Mouse (Mus musculus) heart, adult 2 months (tissue): ENCODE measurements at regions not wholly inside any gene's neighbourhood (a gene's known extent, or its start where the extent isn't known, plus 50 kb on each side); places are given as distances from the start of the nearest gene placed in this dataset.

Source experiments
- DNase-seq, 2 experiments: peaks; one replicate each; pipeline ENCODE4 v3.0.0; 2021
- H3K27ac ChIP-seq: fragments of 200-600 bp; 2 replicates; pipeline ENCODE4 v1.8.1; 2022
- H3K27me3 ChIP-seq: fragments of 200-500 bp; 2 replicates; pipeline ENCODE4 v1.6.1; 2012; ENCODE audit warnings: mild to moderate bottlenecking, low read length, inconsistent platforms, mixed read lengths; ENCODE audit not compliant: control insufficient read depth, insufficient read depth
- H3K36me3 ChIP-seq: fragments of 200-500 bp; 2 replicates; pipeline ENCODE4 v1.6.1; 2012; ENCODE audit warnings: low read length, inconsistent platforms; ENCODE audit not compliant: control insufficient read depth, insufficient read depth
- H3K4me1 ChIP-seq: fragments of 200-500 bp; 2 replicates; pipeline ENCODE4 v1.6.1; 2011; ENCODE audit warnings: low read length; ENCODE audit not compliant: control insufficient read depth, insufficient read depth
- H3K4me3 ChIP-seq: fragments of 200-600 bp; 2 replicates; pipeline ENCODE4 v1.8.1; 2022
- H3K79me2 ChIP-seq: fragments of 200-500 bp; replicated peaks from 2 replicates; pipeline ENCODE4 v1.6.1; 2012; ENCODE audit warnings: mild to moderate bottlenecking, inconsistent platforms, low read length, moderate library complexity, mixed read lengths; ENCODE audit not compliant: control insufficient read depth, insufficient read depth
- H3K9ac ChIP-seq: fragments of 200-500 bp; 2 replicates; pipeline ENCODE4 v1.6.1; 2012; ENCODE audit warnings: low read depth, mild to moderate bottlenecking, control low read depth, inconsistent platforms, low read length, mixed read lengths
- CTCF ChIP-seq: fragments of 200-600 bp; IDR thresholded peaks from 2 replicates; pipeline ENCODE4 v1.8.1; 2022; ENCODE audit warnings: antibody characterized with exemption, mild to moderate bottlenecking, moderate library complexity
- EP300 ChIP-seq: fragments of 200-500 bp; IDR thresholded peaks from 2 replicates; pipeline ENCODE4 v1.6.1; 2011; ENCODE audit warnings: low read depth, low read length, control low read depth; ENCODE audit not compliant: insufficient read depth
- POLR2A ChIP-seq: fragments of 200-500 bp; IDR thresholded peaks from 2 replicates; pipeline ENCODE4 v1.6.1; 2011; ENCODE audit warnings: mild to moderate bottlenecking, low read depth, low read length, control low read depth; ENCODE audit not compliant: insufficient read depth
- WGBS: fragments of 180-500 bp; shearing (Covaris S2); methylation state at CpG from one replicate; pipeline ENCODE4 v1.1.7; 2018; 5-methylcytosine and 5-hydroxymethylcytosine counted together
- intact Hi-C: fragments of 180-260 bp; cut with DNase I; formaldehyde crosslinking; loops from one replicate; pipeline ENCODE4 v1.15.1; 2025

- 51% methylated on average over 14 of the region's 14 CpGs for WGBS
- Histone ChIP-seq H3K79me2 (no peaks in the 10 kb centered on the region), H3K4me1 (no peaks in the 10 kb centered on the region), H3K27ac (no peak overlapping the region), H3K4me3 (no peak overlapping the region), H3K27me3 (no peaks in the 10 kb centered on the region), H3K36me3 (no peaks in the 10 kb centered on the region), H3K9ac (no peak overlapping the region)
- TF ChIP-seq EP300 (no peak), CTCF (no peak), POLR2A (no peak)
- intact Hi-C loops: no loop called here
- no peak for DNase-seq
Measured at GRCm38 (mm10) chr5:111836668-111837234, 103.0 kb downstream of the Gm26897 start.

GRCm38 (mm10) chr5:111842461-111842860 is 108.7 kb downstream of the Gm26897 start:
- Histone ChIP-seq H3K4me1 (no peaks in the 10 kb centered on the region), H3K9ac (no peak overlapping the region), H3K79me2 (no peaks in the 10 kb centered on the region), H3K27ac (no peak overlapping the region), H3K36me3 (no peaks in the 10 kb centered on the region), H3K27me3 (no peaks in the 10 kb centered on the region), H3K4me3 (no peak overlapping the region)
- no peak for TF ChIP-seq POLR2A
- TF ChIP-seq CTCF: no peak
- no peak for TF ChIP-seq EP300
- intact Hi-C loops: no loop called here
- no peak for DNase-seq
- WGBS: 47% methylated on average over 17 of the region's 17 CpGs

- H3K4me1 ChIP-seq: no peaks in the 10 kb centered on the region
- TF ChIP-seq CTCF (no peak), EP300 (no peak), POLR2A (no peak)
- H3K27ac ChIP-seq: no peak overlapping the region
- no peak overlapping the region for H3K4me3 ChIP-seq
- H3K27me3 ChIP-seq: no peaks in the 10 kb centered on the region
- H3K79me2 ChIP-seq: no peaks in the 10 kb centered on the region
- intact Hi-C loops: no loop called here
- H3K9ac ChIP-seq: no peak overlapping the region
- H3K36me3 ChIP-seq: no peaks in the 10 kb centered on the region
- DNase-seq: no peak
- 40% methylated on average over 17 of the region's 17 CpGs for WGBS
Measured at GRCm38 (mm10) chr5:111843622-111844239, 110.0 kb downstream of the Gm26897 start.

DNA sequence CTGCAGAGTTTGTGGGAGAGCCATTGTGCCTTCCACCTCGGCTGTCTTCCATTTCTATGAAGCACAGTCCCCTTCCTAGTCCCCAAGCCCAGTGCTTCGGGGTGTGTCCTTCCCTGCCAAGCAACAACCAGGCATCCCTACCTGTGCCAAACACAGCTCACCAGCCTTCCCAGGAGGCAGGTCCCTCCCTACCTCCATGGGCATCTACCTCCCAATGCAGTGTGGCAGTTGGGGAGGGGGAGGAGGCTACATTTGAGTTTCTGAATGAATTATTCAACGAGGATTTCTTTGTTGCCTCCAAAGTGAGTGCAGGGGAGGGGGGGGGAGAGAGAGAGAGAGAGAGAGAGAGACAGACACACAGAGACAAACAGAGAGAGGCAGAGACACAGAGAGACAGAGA is 110.8 kb downstream of the Gm26897 start:
- DNase-seq: no peak
- Histone ChIP-seq H3K27me3 (no peaks in the 10 kb centered on the region), H3K9ac (no peak overlapping the region), H3K4me3 (no peak overlapping the region), H3K79me2 (no peaks in the 10 kb centered on the region), H3K27ac (no peak overlapping the region), H3K36me3 (no peaks in the 10 kb centered on the region), H3K4me1 (no peaks in the 10 kb centered on the region)
- 58% methylated on average over 3 of the region's 3 CpGs for WGBS
- TF ChIP-seq CTCF (no peak), EP300 (no peak), POLR2A (no peak)
- intact Hi-C loops: no loop called here

DNA sequence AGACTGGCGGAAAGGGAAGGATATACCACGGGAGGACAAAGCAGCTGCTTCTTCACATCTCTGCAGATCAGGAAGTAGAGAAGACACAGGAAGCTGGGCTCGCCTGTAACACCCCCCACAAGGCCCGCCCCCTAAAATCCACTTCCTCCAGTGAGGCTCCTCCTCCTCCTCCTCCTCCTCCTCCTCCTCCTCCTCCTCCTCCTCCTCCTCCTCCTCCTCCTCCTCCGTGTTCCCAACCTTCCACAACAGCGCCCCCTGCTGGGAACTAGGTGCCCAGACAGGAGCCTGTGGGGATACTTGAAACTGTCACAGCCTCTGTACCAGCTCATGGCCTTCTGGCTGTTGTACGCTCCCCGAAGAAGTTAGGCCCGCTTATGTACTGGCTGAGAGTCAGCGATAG is 115.2 kb downstream of the Gm26897 start:
- Histone ChIP-seq H3K9ac (no peak overlapping the region), H3K27me3 (no peaks in the 10 kb centered on the region), H3K36me3 (no peaks in the 10 kb centered on the region), H3K79me2 (no peaks in the 10 kb centered on the region), H3K4me3 (no peak overlapping the region), H3K4me1 (no peaks in the 10 kb centered on the region), H3K27ac (no peak overlapping the region)
- intact Hi-C loops: no loop called here
- WGBS: 84% methylated on average over 9 of the region's 10 CpGs
- no peak for TF ChIP-seq POLR2A
- TF ChIP-seq EP300: no peak
- peak; percentile 18 for TF ChIP-seq CTCF
- no peak for DNase-seq

- H3K4me3 ChIP-seq: no peak overlapping the region
- H3K27ac ChIP-seq: no peak overlapping the region
- WGBS: 60% methylated on average over 6 of the region's 6 CpGs
- H3K79me2 ChIP-seq: no peaks in the 10 kb centered on the region
- peaks cover 1% of the 10 kb centered on the region for H3K27me3 ChIP-seq
- no peak for DNase-seq
- TF ChIP-seq EP300 (no peak), POLR2A (no peak), CTCF (no peak)
- no peaks in the 10 kb centered on the region for H3K4me1 ChIP-seq
- H3K9ac ChIP-seq: no peak overlapping the region
- intact Hi-C loops: no loop called here
- H3K36me3 ChIP-seq: no peaks in the 10 kb centered on the region
Measured at GRCm38 (mm10) chr5:111852682-111853081, 119.0 kb downstream of the Gm26897 start.
